Mouse (Mus musculus) megakaryocyte, embryonic 14.5 days (primary cell): ENCODE data around the gene Shf.

ENCODE experiments used
- FLI1 ChIP-seq: IDR thresholded peaks from 2 replicates; pipeline ENCODE4 v1.6.1; 2012; ENCODE audit warnings: low read length, inconsistent platforms, mixed read lengths
- GATA1 ChIP-seq: IDR thresholded peaks from 3 replicates; pipeline ENCODE4 v1.6.1; 2012; ENCODE audit warnings: mixed read lengths, low read length, inconsistent platforms, borderline replicate concordance

DNA sequence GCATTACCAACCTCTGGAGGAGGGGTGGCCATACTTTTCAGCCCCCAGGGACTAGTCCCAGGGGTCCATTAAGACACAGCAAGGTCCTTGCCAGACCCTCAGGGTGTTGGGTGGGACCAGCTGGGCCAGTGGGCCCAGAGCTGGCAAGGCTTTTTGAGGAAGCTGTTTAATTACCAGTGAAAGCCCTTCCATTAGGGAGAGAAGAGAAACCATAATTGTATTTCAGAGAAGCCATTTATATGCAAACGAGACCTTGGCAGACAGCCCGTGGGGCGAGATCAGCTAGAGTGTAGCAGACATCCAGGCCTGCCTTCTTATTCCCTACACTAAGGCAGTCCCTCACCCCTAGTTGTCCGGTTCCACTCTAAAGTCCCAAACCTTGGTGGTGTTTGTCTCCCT lies 17.0 kb downstream of the Shf start:
- TF ChIP-seq GATA1 (no peak), FLI1 (no peak)
